In genomic region chr14:79564784-79565183, GRCm38 (mm10) we compare ENCODE assay signal across 16 mouse cellular contexts. TPM values are rescaled to one million over a fixed set of nuclear protein-coding genes. Genes with fewer than 3 reads are reported as not detected.
DNase-seq lines count a peak whose midpoint lies in the region; ATAC-seq and TF ChIP-seq lines count a peak whose summit lies in the region.
"Had no signal": no experiment of that assay in that cellular context is flagged by ENCODE, and none has a peak within 500 bp of the region (broad histone marks: within the 10 kb centered on the region; RNA-seq: fewer than 3 reads in every experiment).

No protein-coding gene starts in this region.

- no peak for ATAC-seq in hindbrain, postnatal 0 days
- no peak for ATAC-seq in hindbrain, embryonic 14.5 days (ENCODE audit: low FRiP score)
- peak; percentile 35; the same call in 1 of the 2 replicates for ATAC-seq in granulocyte monocyte progenitor cell, adult 5-6 weeks (replicated peaks; ENCODE audit: poor library complexity, severe bottlenecking)

- H3K4me2 ChIP-seq in hindbrain, postnatal 0 days (ENCODE audit: low read depth, low read length), result no peak overlapping the region
- no peak overlapping the region for H3K4me2 ChIP-seq in hindbrain, embryonic 14.5 days (replicated peaks)

- peak; percentile 5 for TF ChIP-seq RAD21 in MEL (IDR thresholded peaks at IDR 0.05; ENCODE audit: low read depth, low read length)

- TF ChIP-seq POLR2A in MEL (IDR thresholded peaks at IDR 0.05; ENCODE audit: control insufficient read depth in 1 of 2, insufficient read depth in 1 of 2, low read depth in 1 of 2, low read length in 2 of 2, poor library complexity in 1 of 2), result no peak

- TF ChIP-seq CTCF in hindbrain, postnatal 0 days (IDR thresholded peaks at IDR 0.05; ENCODE audit: low read depth), result peak; percentile 17; the same call in 1 of the 2 replicates
- peak; percentile 41 to 53 (median 43); a peak in 5 of 6 replicates for TF ChIP-seq CTCF in MEL (IDR thresholded peaks at IDR 0.05 in 2 of 3, conservative IDR thresholded peaks at IDR 0.05 in 1 of 3; ENCODE audit: control insufficient read depth in 1 of 3, insufficient read depth in 1 of 3, low read depth in 2 of 3, low read length in 3 of 3, poor library complexity in 1 of 3, severe bottlenecking in 1 of 3)

- no peak overlapping the region for H3K9ac ChIP-seq in hindbrain, postnatal 0 days (replicated peaks; ENCODE audit: low read length)
- H3K9ac ChIP-seq in hindbrain, embryonic 14.5 days, result no peak overlapping the region
- no peak overlapping the region for H3K9ac ChIP-seq in MEL (ENCODE audit: control insufficient read depth, low read depth, low read length, poor library complexity, severe bottlenecking)

- H3K9me3 ChIP-seq in hindbrain, postnatal 0 days (ENCODE audit: low read length), result no peaks in the 10 kb centered on the region
- H3K9me3 ChIP-seq in hindbrain, embryonic 14.5 days (ENCODE audit: control insufficient read depth, low read length), result no peaks in the 10 kb centered on the region
- no peaks in the 10 kb centered on the region for H3K9me3 ChIP-seq in MEL (replicated peaks; ENCODE audit: insufficient read depth, low read length)
- H3K9me3 ChIP-seq in midbrain, embryonic 10.5 days (replicated peaks), result no peaks in the 10 kb centered on the region
- H3K9me3 ChIP-seq: forebrain, embryonic 10.5 days had no signal

- WGBS in hindbrain, postnatal 0 days, result 68% methylated on average over 6 of the region's 6 CpGs
- 66% methylated on average over 6 of the region's 6 CpGs for WGBS in hindbrain, embryonic 14.5 days
- WGBS in midbrain, embryonic 10.5 days, result 54% methylated on average over 6 of the region's 6 CpGs

- no peaks in the 10 kb centered on the region for H3K36me3 ChIP-seq in hindbrain, postnatal 0 days (ENCODE audit: insufficient read depth, low read length)
- H3K36me3 ChIP-seq in hindbrain, embryonic 14.5 days (replicated peaks; ENCODE audit: control insufficient read depth, insufficient read depth), result peaks cover 4% of the 10 kb centered on the region
- H3K36me3 ChIP-seq in MEL (ENCODE audit: control insufficient read depth in 1 of 2, insufficient read depth in 2 of 2, low read length in 2 of 2), result peaks cover 2 to 20% of the 10 kb centered on the region in 2 experiments; a peak in 2 of 4 replicates
- H3K36me3 ChIP-seq in midbrain, embryonic 10.5 days, result peaks cover 7% of the 10 kb centered on the region; the same call in 1 of the 2 replicates

- no peak overlapping the region for H3K27ac ChIP-seq in hindbrain, postnatal 0 days
- H3K27ac ChIP-seq in hindbrain, embryonic 14.5 days, result no peak overlapping the region
- no peak overlapping the region for H3K27ac ChIP-seq in MEL (ENCODE audit: control insufficient read depth, low read depth, low read length)
- H3K27ac ChIP-seq in midbrain, embryonic 10.5 days (replicated peaks), result no peak overlapping the region
- H3K27ac ChIP-seq: forebrain, embryonic 10.5 days; macrophage had no signal

- H3K4me3 ChIP-seq in hindbrain, postnatal 0 days (ENCODE audit: low read length), result no peak overlapping the region
- H3K4me3 ChIP-seq in hindbrain, embryonic 14.5 days (replicated peaks; ENCODE audit: low read length), result no peak overlapping the region
- no peak overlapping the region for H3K4me3 ChIP-seq in MEL (ENCODE audit: control insufficient read depth in 1 of 2, insufficient read depth in 1 of 2, low read depth in 2 of 2, low read length in 2 of 2)
- no peak overlapping the region for H3K4me3 ChIP-seq in midbrain, embryonic 10.5 days
- H3K4me3 ChIP-seq: forebrain, embryonic 10.5 days had no signal

- H3K4me1 ChIP-seq in hindbrain, postnatal 0 days (ENCODE audit: insufficient read depth, low read length), result no peaks in the 10 kb centered on the region
- H3K4me1 ChIP-seq in hindbrain, embryonic 14.5 days (replicated peaks; ENCODE audit: control insufficient read depth, insufficient read depth, low read length), result no peaks in the 10 kb centered on the region
- no peaks in the 10 kb centered on the region for H3K4me1 ChIP-seq in MEL (ENCODE audit: control insufficient read depth in 1 of 2, insufficient read depth in 2 of 2, low read length in 2 of 2)
- H3K4me1 ChIP-seq in midbrain, embryonic 10.5 days, result no peaks in the 10 kb centered on the region
- H3K4me1 ChIP-seq: forebrain, embryonic 10.5 days had no signal

- no peaks in the 10 kb centered on the region for H3K79me2 ChIP-seq in MEL (ENCODE audit: control insufficient read depth, insufficient read depth, low read length, poor library complexity)

- H3K27me3 ChIP-seq in hindbrain, postnatal 0 days (ENCODE audit: insufficient read depth, low read length), result no peaks in the 10 kb centered on the region
- no peaks in the 10 kb centered on the region for H3K27me3 ChIP-seq in hindbrain, embryonic 14.5 days (ENCODE audit: control insufficient read depth, insufficient read depth, low read length)
- H3K27me3 ChIP-seq in MEL (ENCODE audit: control insufficient read depth in 1 of 2, insufficient read depth in 2 of 2, low read length in 2 of 2), result no peaks in the 10 kb centered on the region
- H3K27me3 ChIP-seq in midbrain, embryonic 10.5 days (ENCODE audit: low read depth, poor library complexity, severe bottlenecking), result no peaks in the 10 kb centered on the region

- no peak for DNase-seq in hindbrain, postnatal 0 days (ENCODE audit: low spot score)
- no peak for DNase-seq in hindbrain, embryonic 14.5 days (ENCODE audit: low spot score)
- peak; percentile 67 for DNase-seq in 416B (ENCODE audit: low read depth)
- DNase-seq in MEL (ENCODE audit: low read depth, low spot score), result peak; percentile 45
- DNase-seq in frontal cortex, postnatal 10 days (ENCODE audit: low spot score in 2 of 2), result no peak
- no peak for DNase-seq in midbrain, embryonic 10.5 days (ENCODE audit: low spot score)
- no peak for DNase-seq in left cerebral cortex, adult 9 months (ENCODE audit: low spot score in 2 of 2)
- DNase-seq: cerebellum, postnatal 25 days; gastrocnemius, postnatal 14 days; heart, postnatal 4 days; kidney, adult 9 months; right cerebral cortex, postnatal 14 days; thymus, adult 18-20 months had no signal

- no peak for TF ChIP-seq EP300 in MEL (IDR thresholded peaks at IDR 0.05; ENCODE audit: low read depth in 1 of 2, low read length in 2 of 2)

TF ChIP-seq in MEL, 35 proteins besides CTCF, POLR2A, EP300 and RAD21:
- TF ChIP-seq USF1 (IDR thresholded peaks at IDR 0.05; ENCODE audit: low read depth, low read length) (no peak), SMC3 (IDR thresholded peaks at IDR 0.05; ENCODE audit: low read depth, low read length) (peak; percentile 27; the same call in 1 of the 2 replicates), TCF12 (IDR thresholded peaks at IDR 0.05; ENCODE audit: low read depth, low read length) (no peak), CHD1 (IDR thresholded peaks at IDR 0.05; ENCODE audit: low read depth, low read length) (no peak)

RNA-seq across cellular contexts. Expression of gene Sugt1, which starts 22.7 kb away (rescaled TPM):
- 16.0 and 16.4 TPM in 2 replicates for total RNA-seq in hindbrain, postnatal 0 days (2014; rRNA removed)
- 87.3 and 88.4 TPM in 2 replicates for polyA plus RNA-seq in hindbrain, postnatal 0 days (2015; fragmentation: Nextera tagmentation; extraction: Ambion mirVana)
- polyA plus RNA-seq in hindbrain, embryonic 14.5 days (2014; fragmentation: Nextera tagmentation; extraction: Ambion mirVana), result 109 and 115 TPM in 2 replicates
- total RNA-seq in MEL (2012; rRNA removed), result 175 and 182 TPM in 2 replicates
- polyA plus RNA-seq in MEL (2012; ENCODE audit: insufficient read depth in 1 of 2, insufficient read length in 2 of 2, low read depth in 1 of 2, low replicate concordance in 2 of 2, missing spikeins in 1 of 2), result 100 to 1,000 TPM; 135 to 616 TPM
- 80.8 and 116 TPM in 2 replicates for total RNA-seq in granulocyte monocyte progenitor cell, adult 5-6 weeks (2014; fragmentation: Nextera tagmentation)
- total RNA-seq in granulocyte monocyte progenitor cell, adult 5-6 weeks (2017), result 92.4 and 133 TPM in 2 replicates
- 146 and 161 TPM in 2 replicates for polyA plus RNA-seq in midbrain, embryonic 10.5 days (2016; fragmentation: Nextera tagmentation; extraction: Ambion mirVana)

Comparison
In these comparisons a context has a peak if more than half of its experiments do, and no peak if none do; other contexts are left out.
1. DNase-seq: peak in 416B (single experiment) and MEL (single experiment); none in hindbrain, postnatal 0 days (single experiment), hindbrain, embryonic 14.5 days (single experiment), frontal cortex, postnatal 10 days (0 of 2), midbrain, embryonic 10.5 days (single experiment) and left cerebral cortex, adult 9 months (0 of 2).